Mouse (Mus musculus) activated CD4-positive, CD25-positive, alpha-beta regulatory T cell, adult 4 months (primary cell): ENCODE results near the gene Cenpv. TPM values are rescaled to one million over a fixed set of nuclear protein-coding genes. Genes with fewer than 3 reads are reported as not detected.
A peak's percentile ranks its signal among the peaks of the same experiment; 100 is the strongest.

Source experiments
- ATAC-seq: one replicate; pipeline ENCODE4 v1.8.0; 2017
- polyA plus RNA-seq, 2 experiments: library from polyadenylated mRNA; unstranded; fragments of 100-300 nt; shearing (Covaris generic); gene quantifications; one replicate each; pipeline ENCODE4 v1.2.1; 2017

The Cenpv gene
- 1 to 10 TPM in 1 of 2 experiments, not detected in 1; 2.4 TPM for polyA plus RNA-seq

- ATAC-seq = peak; percentile 61
These were observed at the start of gene Cenpv for GRCm38 (mm10) chr11:62539089-62539890. Cenpv (minus strand) TSS chr11:62539261.

- ATAC-seq = no peak
These were observed 48.0 kb upstream of the Cenpv start for GRCm38 (mm10) chr11:62587034-62587433.

GRCm38 (mm10) chr11:62584671-62585206, 45.7 kb upstream of the Cenpv start:
- ATAC-seq = no peak

- ATAC-seq = no peak
These were observed 44.0 kb upstream of the Cenpv start for GRCm38 (mm10) chr11:62583031-62583430.

- peak; percentile 76 for ATAC-seq
These were observed 37.6 kb upstream of the Cenpv start for GRCm38 (mm10) chr11:62576530-62577152.

- no peak for ATAC-seq
These were observed 36.8 kb upstream of the Cenpv start for GRCm38 (mm10) chr11:62575659-62576438.

GRCm38 (mm10) chr11:62575297-62575658, 36.2 kb upstream of the Cenpv start:
- peak; percentile 22 for ATAC-seq

GRCm38 (mm10) chr11:62574703-62575085, 35.6 kb upstream of the Cenpv start:
- no peak for ATAC-seq

- ATAC-seq = peak; percentile 71
These were observed 35.1 kb upstream of the Cenpv start, which contains the start of gene Trpv2 for GRCm38 (mm10) chr11:62573959-62574702. Trpv2 (plus strand) TSS chr11:62574486.

- ATAC-seq = no peak
These were observed 29.2 kb upstream of the Cenpv start for GRCm38 (mm10) chr11:62568300-62568699.

- ATAC-seq = no peak
These were observed 27.1 kb upstream of the Cenpv start for GRCm38 (mm10) chr11:62566211-62566610.

GRCm38 (mm10) chr11:62565747-62566146, 26.7 kb upstream of the Cenpv start:
- no peak for ATAC-seq

- no peak for ATAC-seq
These were observed 24.5 kb upstream of the Cenpv start for GRCm38 (mm10) chr11:62563590-62563989.

GRCm38 (mm10) chr11:62560463-62561016, 21.5 kb upstream of the Cenpv start:
- ATAC-seq = no peak

- no peak for ATAC-seq
These were observed 20.0 kb upstream of the Cenpv start for GRCm38 (mm10) chr11:62558961-62559646.

GRCm38 (mm10) chr11:62558152-62558551, 19.1 kb upstream of the Cenpv start:
- no peak for ATAC-seq

- no peak for ATAC-seq
These were observed 18.1 kb upstream of the Cenpv start for GRCm38 (mm10) chr11:62557205-62557604.

GRCm38 (mm10) chr11:62555896-62556412, 16.9 kb upstream of the Cenpv start:
- no peak for ATAC-seq

GRCm38 (mm10) chr11:62554934-62555517, 16.0 kb upstream of the Cenpv start:
- ATAC-seq = no peak

GRCm38 (mm10) chr11:62554163-62554855, 15.2 kb upstream of the Cenpv start:
- ATAC-seq = no peak
